Mouse (Mus musculus) embryo, embryonic 11 days (tissue): ENCODE data around the gene Git2.

Source experiments
- DNase-seq: peaks from one replicate; pipeline ENCODE4 v3.0.0-alpha.2; 2015

Gene Git2

GRCm38 (mm10) chr5:114775056-114775979, at the start of gene Git2:
Gene Git2 (minus strand): TSS chr5:114775517.
- peak; percentile 26 for DNase-seq

- DNase-seq, result peak; percentile 34
These were observed 48.9 kb upstream of the Git2 start for GRCm38 (mm10) chr5:114824197-114824596.

- DNase-seq, result peak; percentile 93
These were observed 47.7 kb upstream of the Git2 start, which contains the start of gene 1500011B03Rik for GRCm38 (mm10) chr5:114822796-114823688. Gene 1500011B03Rik (minus strand): TSS chr5:114823468.

DNA sequence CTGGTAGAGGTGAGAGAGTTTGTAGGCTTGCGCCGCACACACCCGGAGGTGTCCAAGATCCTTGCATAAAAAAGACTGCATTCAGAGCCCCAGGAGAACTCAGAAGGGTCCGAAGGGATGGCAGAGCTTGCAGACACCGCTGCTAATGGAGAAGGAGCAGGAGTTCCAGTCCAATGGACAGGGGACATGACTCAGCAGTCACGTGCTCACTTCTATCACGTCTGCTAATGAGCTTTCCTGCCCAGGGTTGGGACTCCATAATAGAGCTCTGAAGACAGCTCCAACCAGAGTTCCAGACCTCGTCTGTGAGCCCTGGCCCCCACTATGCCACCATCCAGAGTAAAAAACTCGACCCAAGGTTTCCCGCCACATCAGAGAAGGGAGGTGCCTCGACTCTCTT, 42.8 kb upstream of the Git2 start:
- no peak for DNase-seq

DNA sequence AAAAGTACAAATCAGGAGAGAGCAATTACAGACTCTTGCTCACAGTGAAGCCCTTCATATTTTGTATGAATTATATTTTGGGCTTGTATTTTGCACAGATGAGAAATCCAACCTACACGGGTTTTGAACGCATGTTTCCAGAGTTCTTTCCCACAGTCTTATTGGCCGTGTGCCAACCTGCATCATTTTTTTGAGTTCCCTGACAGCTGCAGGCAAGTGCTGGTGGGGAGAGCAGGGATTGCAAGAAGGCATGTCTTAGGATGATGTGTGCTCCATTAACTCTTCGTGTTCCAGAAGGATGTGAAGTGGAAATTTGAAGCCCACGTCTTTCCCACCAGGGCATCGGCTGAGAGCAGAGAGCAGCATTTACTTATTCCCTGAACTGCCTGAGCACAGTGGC, 41.3 kb upstream of the Git2 start:
- DNase-seq, result no peak

GRCm38 (mm10) chr5:114813525-114814181, 38.3 kb upstream of the Git2 start:
- peak; percentile 93 for DNase-seq

DNA sequence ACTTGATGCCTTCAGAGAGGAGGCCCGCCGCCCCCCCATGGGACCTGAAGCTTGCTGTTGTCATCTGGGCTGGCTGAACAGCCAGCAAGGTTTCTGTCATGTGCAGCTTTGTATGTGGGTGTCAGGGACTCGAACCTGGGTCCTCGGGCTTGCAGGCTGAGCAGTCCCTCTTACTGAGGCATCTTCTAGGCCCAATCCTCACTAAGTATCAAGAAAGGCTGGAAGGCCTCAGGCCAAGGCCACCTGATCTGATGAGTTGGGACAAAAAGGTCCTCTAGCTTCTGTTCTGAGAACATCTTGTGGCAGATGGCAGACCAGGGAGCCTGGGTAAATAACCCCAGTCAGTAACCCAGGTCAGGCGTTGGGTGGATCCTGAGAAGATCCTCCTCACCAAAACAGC, 34.5 kb upstream of the Git2 start:
- no peak for DNase-seq

DNA sequence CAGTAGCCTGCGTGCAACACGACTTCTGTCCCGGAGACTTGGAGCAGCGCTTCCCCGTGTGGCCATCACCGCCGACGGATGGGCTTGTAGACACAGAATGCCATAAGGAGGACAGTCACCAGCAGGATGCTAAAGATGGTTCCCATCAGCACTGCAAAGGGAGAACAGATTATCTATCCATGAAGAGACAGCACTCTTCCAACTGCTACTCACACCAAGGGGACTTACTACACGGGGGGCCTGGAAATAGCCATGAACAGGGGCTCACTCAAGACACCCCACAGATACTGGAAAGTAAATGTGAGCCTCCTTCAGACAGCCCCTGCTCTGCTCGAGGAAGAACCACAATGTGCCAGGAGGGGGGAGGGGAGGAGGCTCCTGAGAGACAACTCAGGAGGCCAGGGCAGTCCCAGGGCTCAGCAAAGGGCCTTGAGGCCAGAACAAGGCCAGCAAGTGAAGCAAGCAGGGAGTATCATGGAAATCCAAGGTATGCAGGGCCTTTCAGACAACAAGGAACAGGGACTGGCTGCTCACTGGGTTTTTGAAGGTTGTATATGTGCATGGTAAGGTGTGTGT, 34.0 kb upstream of the Git2 start:
- no peak for DNase-seq

DNA sequence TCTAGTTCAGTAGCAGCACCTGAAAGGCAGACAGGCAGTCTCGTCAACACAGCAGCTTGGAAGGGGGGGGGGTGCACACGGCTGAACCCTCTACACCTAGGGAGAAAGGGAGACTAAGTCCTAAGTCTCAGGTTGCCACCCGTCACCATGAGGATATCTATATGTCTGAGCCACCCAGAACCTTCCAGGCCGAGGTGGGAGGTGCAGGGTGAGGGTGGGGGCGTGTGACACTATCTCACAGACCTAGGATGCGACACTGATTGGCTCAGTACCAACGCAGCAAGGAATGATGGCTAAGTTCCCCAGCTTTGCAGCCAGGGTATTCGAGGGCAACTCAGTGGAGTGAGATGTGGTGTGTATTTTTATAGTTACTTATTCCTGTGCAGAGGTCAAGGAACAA, 33.1 kb upstream of the Git2 start:
- no peak for DNase-seq

GRCm38 (mm10) chr5:114807893-114808292, 32.6 kb upstream of the Git2 start:
- no peak for DNase-seq

DNA sequence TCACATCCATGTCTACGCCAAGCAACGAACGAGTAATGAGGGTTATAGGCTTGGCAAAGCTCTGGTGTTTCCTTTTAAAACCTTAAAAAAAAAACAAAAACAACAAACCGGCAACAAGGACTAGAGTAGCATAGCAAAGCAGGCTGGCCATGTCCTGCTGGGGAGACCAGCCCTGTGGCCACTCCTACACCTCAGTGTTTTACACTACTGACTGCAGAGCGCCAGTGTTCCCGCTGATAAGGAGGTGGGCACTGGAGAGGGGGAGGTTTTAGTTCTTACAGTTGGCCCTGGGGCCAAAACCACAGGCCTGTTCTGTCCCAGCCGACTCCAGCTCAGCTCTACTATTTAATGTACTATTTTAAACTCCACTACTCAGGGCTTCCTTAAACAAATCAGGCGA, 32.2 kb upstream of the Git2 start:
- no peak for DNase-seq

GRCm38 (mm10) chr5:114807063-114807462, 31.7 kb upstream of the Git2 start:
- DNase-seq, result no peak

GRCm38 (mm10) chr5:114806636-114807035, 31.3 kb upstream of the Git2 start:
- no peak for DNase-seq

DNA sequence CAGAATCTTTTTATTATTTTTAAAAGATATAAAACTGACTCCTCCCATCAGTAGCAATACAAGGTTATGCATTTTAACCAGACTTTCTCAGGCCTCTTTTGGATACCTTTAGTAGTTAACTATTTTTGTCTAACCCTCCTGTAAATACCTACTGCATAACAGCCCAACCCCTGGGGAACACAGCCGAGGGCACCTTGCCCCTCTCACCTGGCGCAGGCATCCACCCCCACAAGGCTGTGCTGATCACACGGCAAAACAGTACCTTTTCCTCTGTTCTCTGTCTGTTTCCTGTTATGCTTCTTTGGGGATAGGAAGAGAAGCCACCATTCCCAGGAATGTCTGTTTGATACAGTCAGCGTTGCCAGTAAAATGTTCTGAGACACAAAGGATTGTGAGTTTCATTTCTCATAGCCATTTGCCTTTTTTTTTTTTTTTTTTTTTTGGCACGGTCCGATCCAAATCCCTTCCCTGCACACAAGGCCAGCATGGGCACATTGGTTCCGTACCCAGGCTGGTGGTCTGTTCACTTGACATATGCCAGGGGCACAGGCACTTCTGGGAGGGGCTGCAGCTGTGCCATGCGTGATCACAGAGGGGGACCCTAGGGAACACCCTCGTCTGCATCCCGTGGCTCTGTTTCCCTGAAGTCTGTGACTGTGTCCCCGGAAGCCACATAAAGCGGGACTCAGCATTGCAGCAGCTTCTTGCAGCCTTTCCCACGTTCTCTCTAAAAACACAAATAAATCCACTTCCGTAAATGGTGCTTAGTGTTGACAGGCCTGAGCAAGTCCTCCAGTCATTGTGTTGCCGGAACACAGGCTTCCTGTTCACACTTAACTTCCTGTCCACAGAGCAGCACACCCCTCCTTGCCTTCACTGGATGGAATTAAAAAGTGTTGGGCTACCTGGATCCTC, 30.4 kb upstream of the Git2 start:
- no peak for DNase-seq

GRCm38 (mm10) chr5:114804958-114805357, 29.6 kb upstream of the Git2 start:
- DNase-seq, result peak; percentile 61

- no peak for DNase-seq
These were observed 29.0 kb upstream of the Git2 start for GRCm38 (mm10) chr5:114804335-114804734.

DNA sequence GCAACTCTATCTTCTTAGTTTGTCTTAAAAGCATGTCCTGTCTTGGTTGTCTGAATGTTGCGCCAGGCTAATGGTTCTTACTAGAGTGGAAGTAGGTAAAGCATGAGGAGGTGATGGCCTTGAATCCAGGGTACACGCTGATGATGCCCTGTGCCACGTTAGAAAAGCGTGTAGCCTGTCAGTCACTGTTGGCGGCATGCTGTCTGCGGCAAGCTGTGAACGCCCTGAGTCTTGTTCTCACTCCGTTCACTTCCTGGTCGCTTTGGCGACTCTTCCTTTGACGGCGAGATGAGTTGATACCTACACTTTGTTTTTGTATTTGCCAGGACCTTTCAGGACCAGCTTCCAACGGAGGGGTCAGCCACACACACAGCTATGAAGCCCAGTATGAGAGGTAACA, 27.9 kb upstream of the Git2 start:
- no peak for DNase-seq

DNA sequence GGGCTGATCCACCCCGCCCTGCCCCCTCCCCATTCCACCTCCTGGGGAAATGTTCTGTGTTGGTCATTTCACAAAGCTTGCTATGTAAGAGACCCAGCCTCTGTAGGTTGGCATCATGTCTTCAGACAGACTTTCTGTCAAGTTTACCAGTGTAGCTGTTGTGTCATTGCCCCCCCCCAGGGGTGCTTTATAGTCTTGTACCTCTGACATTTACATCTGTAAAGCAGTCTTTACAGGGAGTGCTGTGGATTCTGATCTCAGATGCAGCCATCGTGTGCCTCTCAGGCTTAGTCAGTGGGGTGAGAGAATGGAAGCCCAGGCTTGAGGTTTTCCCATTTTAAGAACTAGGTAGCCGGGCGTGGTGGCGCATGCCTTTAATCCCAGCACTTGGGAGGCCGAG, 26.5 kb upstream of the Git2 start:
- DNase-seq, result no peak

DNA sequence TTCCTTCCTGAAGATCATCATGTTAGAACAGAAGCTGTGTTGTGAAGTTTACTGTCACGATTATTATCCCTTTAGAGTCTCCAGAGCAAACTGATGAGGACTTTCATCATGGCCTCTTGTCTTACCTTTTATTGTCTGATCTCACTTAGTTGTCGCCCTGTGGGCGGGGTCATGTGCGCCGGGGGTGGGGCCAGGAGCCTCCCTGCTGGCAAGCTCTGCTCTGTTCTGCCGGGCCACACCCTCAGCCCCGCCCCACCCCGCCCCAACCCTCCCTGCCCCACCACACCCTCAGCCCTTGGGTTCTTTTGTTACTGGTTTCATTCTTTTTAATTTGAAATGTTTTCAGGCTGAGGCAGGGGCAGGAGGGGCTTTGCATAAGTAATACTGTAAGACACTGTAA, 25.7 kb upstream of the Git2 start:
- DNase-seq, result peak; percentile 48

DNA sequence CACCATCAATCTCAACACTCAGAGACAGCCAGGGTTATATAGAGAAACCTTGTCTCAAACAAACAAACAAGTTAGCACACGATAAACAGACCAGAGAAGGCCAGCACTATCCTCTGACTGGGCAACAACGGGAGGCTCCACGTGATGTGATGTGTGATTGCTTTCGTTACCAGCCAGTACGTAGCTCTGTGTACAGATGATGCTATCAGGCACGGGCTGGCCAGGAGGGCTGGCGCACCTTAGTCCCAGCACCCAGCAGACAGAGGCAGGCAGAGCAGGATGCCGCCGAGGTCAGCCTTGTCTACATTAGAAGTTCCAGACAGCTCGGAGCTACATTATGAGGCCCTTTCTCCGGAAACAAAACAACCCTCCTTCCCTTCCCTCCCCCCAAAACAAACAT, 24.5 kb upstream of the Git2 start:
- no peak for DNase-seq

- no peak for DNase-seq
These were observed 21.9 kb upstream of the Git2 start for GRCm38 (mm10) chr5:114797253-114797652.
